Mouse (Mus musculus) stomach, postnatal 0 days (tissue): ENCODE results near the gene Peak1.

Experiments
- CTCF ChIP-seq: IDR thresholded peaks from 2 replicates; pipeline ENCODE4 v1.5.1; 2016; ENCODE audit warnings: antibody characterized with exemption, low read depth, mild to moderate bottlenecking, moderate library complexity
- EP300 ChIP-seq: optimal IDR thresholded peaks from 2 replicates; pipeline ENCODE3; 2016; ENCODE audit warnings: antibody characterized with exemption

DNA sequence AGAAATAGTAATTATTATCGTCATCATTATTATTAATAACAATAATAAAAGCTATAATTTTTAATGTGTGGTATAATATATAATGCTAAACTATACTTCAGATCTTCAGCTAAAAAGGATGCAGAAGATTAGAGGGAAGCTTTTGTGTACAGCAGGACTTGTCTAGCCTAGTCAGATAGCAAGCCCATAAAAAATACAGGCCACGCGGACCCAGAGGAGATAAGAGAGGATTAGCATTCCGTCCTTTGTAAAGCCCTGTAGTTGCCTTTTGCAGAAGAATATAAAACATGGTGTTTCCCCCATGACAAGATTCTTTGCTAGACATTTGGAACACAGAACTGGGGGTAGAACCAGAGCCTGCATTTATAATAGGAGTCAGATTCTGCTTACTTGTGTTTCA, 13.2 kb downstream of the Peak1 start:
- TF ChIP-seq CTCF (no peak), EP300 (no peak)
